Mouse (Mus musculus) neural tube, embryonic 10.5 days (tissue): Measurements from ENCODE around the gene Kcnt2.

Experiments
- DNase-seq: peaks from one replicate; pipeline ENCODE4 v3.0.0-alpha.2; 2017; ENCODE audit warnings: low spot score; ENCODE audit errors: extremely low spot score

The Kcnt2 gene

DNA sequence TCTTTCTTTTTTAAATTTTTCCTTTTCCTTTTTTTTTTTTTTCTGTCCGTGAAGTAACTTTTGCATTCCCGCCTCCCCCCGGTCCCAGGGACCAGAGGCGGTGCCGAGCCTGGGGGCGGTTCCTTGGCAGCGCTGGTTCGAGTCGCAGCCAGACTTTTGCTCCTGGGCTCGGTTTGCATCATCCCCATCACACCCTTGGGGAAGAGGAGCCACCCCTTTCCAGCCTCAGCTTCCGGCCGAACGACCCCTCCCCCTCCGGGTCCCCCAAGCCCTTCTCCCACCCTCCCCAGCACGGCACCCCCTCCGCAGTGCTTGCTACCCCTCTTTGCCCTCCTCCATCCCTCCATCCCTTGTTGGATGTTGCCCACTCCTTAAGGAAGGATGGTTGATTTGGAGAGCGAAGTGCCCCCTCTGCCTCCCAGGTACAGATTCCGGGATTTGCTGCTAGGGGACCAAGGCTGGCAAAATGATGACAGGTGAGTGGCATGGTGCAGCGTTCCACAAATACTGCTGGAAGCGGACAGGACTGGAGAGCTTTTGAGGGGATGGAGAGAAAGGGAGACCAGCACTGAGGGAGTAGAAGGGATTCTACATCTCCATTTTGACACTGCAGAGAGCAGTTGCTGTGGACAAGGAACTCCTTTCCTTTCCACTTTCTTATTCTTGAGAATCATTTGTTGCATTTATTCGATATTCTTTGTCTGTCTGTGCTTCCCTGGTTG lies at the start of gene Kcnt2:
Kcnt2 (plus strand) TSS at position 283 of the 722 bp plus-strand sequence.
- DNase-seq, result no peak

DNA sequence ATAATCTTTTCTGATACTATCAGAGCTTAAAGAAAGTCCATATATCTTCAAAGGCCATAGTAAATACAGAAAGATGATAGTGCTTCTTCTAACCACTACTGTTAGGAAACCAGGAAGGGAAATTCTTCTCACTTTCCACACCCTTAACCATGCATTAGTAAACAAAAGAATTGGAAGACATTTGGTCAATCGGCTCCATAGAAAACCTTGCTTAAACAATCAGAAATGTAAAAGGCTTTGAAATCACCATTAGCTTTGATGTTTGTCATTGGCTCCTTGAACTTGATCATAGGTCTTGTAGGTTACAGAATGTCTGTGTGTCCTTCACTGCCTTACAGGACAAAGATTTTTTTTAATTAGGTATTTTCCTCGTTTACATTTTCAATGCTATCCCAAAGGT lies 40.6 kb upstream of the Kcnt2 start:
- no peak for DNase-seq

DNA sequence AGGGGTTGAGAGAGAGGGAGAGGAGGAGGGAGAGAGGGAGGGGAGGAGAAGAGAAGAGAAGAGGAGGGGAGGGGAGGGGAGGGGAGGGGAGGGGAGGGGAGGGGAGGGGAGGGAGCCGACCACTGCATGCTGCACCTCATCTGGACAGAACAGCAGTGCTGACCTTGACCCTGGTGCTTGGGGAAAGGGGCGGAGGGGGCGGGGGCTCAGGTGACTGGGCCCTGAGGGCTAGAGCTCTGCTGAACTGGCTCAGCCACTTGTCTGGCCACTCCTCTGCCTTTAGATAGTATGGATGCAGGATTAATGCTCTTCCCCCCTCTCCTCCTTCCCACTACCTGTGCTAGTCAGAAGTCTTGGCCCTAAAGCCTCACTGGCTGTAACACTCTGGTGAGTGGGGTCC lies 20.7 kb upstream of the Kcnt2 start:
- DNase-seq, result no peak

DNA sequence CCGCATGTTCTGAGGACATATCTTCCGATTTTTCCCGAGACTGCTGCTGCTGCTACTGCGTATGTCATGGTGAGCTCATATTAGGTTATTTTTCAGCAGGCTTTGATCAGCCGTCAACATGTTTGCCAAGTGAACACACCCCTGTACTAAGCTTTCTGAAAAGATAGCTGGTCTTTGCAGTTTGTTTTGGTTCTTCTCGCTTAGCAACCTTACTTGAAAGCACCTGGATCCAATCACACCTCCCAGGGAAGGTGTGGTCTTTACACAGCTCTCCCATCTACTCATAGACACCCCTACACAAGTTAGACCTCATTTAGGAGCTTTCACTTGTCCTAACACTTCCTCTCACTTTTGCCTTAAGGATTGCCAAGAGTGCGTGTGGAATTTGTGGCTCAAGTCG lies 19.3 kb upstream of the Kcnt2 start:
- no peak for DNase-seq

DNA sequence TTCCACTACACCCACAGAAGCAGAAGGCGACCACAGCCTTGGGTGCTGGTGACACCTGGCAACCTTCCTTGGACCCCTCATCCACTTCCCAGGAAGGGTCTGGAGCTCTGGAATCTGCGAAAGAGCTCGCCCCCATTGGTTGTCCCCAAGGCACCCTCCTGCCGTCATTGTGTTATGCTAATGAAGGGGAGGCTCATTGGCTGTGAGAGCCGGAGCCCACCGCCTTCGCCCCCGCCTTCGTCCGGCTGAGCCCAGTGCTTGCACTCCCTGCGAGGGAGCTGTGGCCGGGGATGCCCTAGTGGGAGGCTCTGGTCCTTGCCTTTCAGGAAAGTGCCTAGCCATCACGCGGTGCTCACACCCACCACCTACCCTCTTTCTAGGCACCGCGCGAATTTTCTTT lies 493 bp upstream of the Kcnt2 start:
- peak; percentile 83 for DNase-seq

DNA sequence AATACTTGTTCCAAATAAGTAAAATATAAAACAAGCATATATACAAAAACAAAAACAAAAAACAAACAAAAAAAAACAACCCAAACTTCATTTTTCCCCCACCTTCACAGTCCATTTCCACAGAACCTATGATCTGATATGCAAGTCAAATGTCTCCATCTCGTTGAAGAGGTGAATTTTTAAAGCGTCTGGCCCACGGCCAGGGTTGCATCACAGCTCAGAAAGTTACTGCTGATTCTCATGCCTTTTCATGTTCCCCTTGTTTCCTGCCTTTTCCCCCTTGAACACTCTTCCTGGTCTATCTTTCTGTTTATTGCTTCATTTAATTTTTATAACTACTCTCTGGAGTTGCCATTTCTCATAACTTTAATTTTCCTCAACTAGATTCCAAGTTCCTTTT lies 18.7 kb downstream of the Kcnt2 start:
- DNase-seq, result no peak

DNA sequence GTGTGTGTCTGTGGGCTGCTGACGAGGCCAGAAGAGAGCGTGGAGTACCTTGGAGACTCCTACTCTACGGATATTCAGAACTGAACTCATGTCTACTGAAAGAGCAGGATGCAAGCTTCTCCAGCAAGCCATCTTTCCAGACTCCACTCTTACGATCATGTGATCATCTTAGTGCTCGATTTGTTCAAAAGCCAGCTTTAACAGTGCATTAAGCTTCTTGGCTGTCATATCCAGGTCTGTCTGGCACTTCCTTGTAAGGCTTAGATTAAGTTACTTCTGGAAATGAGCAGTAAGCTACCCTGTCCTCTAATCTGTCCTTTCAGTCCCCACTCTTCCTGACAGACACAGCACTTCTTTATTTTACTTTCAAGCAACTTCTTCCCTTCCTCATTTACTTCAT lies 20.1 kb downstream of the Kcnt2 start:
- no peak for DNase-seq

DNA sequence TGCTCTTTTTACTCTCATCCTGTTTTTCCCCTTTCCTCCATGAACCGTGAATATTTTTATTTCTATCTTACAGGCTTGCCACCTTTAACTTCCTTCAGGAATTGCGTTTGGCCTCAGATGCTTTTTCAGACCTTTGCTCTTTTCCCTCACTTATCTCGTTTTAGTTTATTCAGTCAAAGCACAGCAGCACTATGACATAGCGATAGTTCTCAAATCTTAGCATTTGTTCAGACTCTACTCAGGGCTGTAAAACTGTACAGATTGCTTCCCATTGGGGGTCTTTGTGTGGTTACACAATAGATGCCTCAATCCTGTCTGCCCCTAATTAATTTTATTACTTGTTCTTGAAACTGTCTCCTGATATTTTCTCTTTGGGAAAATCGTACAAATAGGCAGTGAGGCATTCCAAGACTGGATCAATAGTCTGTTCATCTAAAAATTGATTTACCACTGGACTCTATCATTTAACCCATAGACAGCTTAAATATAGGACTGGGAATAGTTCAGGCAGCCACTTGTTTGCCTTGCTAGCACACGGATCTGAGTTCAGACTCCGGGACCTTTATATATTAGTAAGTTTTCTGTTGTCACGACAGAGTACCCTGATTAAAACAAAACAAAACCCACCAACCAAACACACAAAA lies 20.8 kb downstream of the Kcnt2 start:
- no peak for DNase-seq

DNA sequence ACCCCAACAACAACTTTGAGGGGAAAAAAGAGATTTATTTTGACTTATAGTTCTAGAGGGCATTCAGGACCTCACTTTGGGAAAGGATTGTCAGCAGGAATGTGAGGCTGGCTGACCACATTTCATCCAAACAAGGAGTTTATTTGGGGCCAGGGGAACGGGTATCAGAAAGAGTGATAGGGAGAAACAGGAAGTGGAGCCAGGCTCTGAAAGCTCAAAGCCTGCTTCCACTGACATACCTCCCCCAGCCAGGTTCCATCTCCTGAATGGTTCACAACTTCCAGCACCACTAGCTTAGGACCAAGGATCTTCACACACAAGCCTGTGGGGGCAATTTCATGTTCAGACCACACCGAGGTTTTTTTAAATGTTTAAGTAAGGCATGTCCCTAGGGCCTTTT lies 21.3 kb downstream of the Kcnt2 start:
- DNase-seq, result no peak

DNA sequence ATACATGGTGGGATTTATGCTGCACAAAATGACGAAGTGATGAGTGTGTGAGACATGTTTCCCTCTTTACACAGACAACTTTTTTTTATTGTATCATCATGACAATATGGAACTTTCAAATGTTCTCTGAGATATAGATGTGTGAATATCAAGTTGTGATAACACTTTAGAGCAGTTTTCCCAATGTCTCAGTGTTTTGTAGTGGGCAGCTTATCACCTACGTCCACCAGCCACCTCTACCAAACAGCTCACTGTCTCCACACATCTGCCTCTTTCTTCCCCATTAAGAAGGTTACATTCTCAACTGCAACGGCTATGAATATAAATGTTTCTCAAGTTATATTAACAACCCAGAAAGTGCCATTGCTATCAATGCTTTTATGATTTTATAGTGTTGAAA lies 27.7 kb downstream of the Kcnt2 start:
- DNase-seq, result no peak

DNA sequence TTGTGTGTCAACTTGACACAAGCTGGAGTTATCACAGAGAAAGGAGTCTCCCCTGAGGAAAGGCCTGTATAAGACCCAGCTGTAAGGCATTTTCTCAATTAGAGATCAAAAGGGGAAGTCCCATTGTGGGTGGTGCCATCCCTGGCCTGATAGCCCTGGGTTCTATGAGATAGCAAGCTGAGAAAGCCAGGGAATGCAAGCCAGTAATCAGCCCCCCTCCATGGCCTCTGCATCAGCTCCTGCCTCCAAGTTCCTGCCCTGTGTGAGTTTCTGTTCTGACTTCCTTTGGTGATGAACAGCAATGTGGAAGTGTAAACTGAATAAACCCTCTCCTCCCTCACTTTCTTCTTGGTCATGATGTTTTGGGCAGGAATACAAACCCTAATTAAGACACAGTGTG lies 29.9 kb downstream of the Kcnt2 start:
- DNase-seq, result no peak

DNA sequence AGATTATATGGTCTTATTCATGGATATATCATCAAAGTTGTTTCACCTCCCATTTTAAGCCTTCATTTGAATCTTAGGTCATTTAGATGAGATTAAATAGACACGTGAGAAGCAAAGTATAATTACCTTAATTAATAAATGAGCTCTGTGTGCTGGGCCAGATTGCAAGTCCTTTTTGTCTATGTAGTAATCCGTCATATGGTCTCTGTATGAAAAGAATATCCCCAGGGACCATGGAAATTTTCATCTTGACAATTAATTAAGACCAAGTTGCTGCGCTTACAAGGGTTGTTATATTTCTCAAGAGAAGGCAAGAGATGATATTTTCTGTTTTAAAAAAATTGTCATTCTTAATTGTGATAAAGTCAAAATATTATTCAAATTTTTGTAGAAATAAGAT lies 47.2 kb downstream of the Kcnt2 start:
- DNase-seq, result no peak

DNA sequence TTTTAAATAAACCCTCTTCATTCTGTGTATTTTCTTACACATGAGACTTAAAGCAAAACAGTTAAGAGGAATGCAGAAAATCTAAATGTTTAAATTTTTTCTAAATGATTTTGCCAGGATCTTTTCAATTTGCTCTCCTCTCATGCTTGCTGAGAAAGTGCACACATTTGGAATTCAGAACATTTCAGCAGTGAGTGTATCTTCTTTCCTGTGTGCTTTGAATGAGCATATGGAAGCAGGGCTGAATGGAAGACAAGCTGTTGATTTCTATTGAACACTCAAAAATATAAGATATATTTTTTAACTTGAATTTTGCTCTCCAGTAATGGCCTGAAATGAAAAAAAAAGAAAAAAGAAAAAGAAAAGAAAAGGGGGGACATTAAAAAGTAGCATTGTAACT lies 49.5 kb downstream of the Kcnt2 start:
- DNase-seq, result no peak

DNA sequence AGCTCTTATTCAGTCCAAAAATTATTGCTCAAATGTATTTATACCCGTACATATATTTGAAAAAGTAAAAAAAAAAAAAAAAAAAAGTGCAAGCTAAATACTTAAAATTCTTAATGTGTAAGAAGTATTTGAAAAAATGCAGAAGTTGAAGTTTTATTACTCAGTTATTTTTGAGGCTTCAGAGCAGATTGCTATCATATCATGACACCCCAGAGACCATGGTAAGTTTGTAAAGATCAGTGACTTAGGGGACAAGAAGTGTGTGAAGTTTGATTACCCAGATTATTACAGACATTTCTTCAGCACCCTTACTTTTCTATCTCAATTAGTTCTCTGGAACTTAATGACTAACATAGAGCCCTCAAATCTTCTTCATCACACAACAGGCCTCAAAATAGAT lies 58.3 kb downstream of the Kcnt2 start:
- no peak for DNase-seq

DNA sequence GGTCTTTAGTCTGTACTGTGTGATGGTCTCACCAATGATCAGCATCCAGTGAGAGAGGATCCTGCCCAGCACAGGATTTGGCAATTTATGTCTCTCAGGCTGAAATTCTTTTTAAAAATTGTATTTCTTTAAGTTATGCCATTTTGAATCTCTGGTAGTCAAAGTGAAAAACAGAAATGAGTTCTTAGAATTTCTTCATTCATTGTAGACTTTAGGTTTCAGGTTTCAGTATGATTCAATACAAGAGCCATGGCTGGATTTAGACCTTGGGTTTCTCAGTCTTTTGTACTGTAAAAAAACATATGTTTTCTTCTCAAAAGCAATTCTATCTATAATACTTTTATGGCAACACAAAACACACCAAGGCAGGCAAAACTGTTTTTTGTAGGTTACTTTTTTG lies 59.4 kb downstream of the Kcnt2 start:
- no peak for DNase-seq

DNA sequence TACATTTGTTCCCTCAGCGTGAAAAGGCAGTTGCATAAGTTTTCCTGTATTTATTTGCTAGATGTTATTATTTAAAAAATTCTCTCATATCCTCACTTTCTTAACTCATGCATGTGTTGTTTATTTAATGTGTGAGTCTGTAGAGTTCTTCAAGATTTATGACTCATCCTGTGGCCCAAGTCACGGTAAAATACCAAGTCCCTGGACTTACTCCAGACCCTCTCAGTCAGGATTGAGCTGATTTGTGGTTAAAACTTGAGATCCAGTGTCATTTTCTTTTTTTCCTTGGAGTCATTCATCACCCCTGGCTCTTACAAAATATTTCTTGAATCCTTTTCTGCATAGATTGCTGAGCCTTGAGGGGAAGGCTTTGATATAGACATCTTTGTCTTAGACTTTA lies 60.4 kb downstream of the Kcnt2 start:
- no peak for DNase-seq

DNA sequence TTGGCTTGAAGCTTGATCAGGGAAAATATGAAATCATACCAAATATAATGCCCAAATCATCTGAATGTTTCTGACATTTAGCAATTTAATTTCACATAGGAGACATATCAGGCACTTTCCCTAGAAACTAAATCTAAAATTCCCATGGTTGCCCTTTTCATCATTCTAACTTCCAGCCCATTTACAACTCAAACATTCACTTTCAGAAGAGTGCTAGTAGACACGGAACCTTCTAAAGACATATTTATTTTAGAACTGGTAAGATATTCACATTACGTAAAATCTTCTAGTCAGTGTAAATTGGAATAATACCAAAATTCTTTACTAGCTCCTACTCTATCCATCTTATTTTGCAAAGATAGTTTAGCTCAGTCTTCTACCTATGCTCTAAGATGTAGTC lies 64.8 kb downstream of the Kcnt2 start:
- DNase-seq, result no peak

DNA sequence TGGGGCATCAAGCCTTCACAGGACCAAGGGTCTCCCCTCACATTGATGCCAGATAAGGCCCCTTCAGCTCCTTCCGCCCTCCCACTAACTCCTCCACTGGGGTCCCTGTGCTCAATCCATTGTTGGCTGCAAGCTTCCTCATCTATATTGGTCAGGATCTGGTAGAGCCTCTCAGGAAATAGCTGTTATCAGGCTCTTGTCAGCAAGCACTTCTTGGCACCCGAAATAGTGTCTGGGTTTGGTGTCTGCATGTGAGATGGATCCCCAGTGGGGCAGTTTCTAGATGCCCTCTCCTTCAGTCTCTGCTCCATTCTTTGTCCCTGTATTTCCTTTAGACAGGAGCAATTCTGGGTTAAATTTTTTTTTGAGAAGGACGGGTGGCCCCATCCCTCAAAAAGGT lies 79.1 kb downstream of the Kcnt2 start:
- no peak for DNase-seq

DNA sequence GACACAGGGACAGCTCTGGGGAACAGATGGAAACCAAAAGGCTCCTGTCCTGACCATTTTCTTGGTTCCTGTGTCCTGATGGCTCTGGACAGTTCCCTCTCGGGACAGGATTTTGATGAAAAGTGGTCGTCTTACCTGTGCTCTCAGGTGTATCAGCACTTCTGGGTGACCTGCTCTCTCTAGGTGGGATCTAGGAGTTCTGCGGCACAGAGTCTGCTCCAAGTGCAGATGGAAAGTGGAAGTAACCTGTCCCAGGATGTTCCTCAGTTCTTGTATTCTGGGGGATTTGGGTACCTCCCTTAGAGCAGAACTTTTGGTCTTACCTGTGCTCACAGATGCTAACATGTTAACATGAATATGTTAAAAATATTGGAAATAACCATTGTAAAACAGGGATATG lies 80.8 kb downstream of the Kcnt2 start:
- DNase-seq, result no peak

DNA sequence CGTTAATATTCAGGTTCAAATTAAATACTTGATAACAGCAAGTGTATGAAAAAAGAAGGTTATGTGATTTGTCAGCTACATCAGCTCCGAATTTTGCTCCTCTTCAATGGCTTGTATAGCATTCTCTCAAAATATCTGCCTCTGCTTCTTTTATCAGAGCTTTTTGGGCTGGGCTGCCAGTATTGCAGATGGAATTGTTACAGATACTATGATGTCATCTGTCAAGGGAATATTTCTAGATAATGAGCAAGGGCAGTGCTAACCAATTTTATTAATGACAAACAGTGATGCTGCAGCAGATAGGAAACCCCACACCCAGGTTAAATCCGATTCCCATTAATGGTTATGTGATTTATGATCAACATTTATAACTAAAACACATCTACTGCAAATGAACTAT lies 87.7 kb downstream of the Kcnt2 start:
- DNase-seq, result no peak

DNA sequence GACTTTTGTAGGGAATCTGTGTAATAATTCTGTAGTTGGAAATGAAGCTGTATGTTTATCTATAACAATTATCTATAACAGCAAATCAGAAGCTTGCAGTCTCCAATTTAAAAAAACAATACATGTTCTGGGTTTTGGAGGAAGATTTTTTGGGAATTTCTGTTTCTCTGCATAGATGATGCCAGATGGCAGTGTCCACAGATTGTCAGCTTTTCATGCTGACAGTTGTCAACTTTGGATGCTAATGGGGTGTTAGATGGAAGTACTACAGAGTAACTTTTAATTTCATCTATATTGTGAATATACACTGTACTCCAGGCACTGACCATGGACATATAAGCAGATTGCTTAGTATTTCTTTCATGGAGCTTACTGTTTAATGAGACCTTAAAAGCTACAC lies 92.5 kb downstream of the Kcnt2 start:
- no peak for DNase-seq

DNA sequence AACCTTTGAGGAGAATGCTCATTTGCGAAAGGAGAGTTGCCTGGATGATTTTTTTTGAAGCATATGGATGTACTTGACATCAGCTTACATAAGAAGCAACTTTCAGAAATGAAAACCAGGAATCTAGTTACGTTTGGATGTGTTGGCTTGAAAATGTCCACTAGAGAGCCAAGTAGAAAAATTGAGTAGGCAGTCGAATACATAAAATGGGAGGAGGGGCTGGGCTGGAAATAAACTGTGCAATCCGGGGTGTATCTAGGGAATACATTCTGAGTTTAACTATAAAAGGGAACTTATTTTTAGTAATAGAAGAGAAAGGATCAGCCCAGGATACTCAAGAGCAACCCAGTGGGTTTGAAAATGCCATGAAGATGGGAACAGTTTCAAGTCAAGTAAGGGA lies 93.4 kb downstream of the Kcnt2 start:
- no peak for DNase-seq

DNA sequence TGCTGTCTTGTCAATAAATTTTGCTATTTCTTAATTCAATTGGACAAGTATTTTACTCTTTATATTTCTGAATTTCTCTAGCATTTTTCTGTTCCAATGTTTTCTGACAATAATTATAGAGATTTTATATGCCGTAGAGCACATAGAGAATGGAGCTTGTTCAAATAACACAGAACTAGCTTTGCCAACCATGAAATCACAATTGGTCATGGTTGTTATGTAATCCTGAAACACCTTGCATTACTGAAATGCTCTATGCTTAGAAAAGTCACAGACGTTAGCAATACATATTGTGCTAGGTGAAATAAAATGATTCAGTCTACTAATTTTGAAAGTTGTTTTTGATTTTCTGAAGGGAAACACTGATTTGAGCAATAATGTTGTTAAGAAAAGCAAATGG lies 118.8 kb downstream of the Kcnt2 start:
- DNase-seq, result no peak

DNA sequence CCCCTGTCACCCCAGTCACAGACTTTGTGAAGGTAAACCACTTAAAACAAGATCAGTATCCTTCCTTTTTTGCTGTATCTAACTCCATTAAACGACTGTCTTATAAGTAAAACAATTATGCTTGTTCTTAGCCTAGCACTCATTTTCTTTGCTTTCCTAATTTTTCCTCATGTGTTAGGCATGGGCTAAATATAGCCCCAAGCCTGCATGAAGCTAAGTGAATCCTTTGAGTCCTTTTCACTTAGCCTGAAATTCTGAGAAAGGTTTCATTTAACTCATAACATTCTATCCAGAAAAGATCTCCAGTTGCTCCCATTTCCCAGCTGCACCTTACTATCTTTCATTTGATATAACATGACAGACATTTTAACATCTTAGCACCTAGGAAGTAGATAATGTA lies 127.6 kb downstream of the Kcnt2 start:
- no peak for DNase-seq
